Mouse (Mus musculus): Measurements from ENCODE around the gene Gm10577.
A peak's percentile ranks its signal among the peaks of the same experiment; 100 is the strongest.

Gm10577 gene

DNA sequence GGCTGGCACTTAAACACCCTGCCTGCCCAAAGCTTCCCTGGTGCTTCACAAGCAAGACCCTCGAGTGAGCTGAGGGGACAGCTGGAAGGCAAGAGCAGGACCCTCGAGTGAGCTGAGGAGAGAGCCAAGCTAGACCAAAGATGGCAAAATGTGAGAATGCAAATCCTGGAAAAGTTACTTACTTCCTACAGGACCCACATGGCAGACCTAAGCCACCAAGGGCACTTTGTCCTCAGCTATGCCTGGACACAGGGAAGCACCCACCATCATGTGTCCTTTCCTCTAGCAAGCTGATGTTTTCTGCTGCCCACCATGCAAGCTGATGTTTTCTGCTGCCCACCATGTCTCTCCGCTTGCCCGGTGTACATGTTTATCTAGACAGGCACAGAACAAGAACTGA, at the start of gene Gm10577:
Gm10577 (minus strand) TSS at position 101 of the 400 bp plus-strand sequence.
- no peak for DNase-seq (ENCODE audit: low spot score)

DNA sequence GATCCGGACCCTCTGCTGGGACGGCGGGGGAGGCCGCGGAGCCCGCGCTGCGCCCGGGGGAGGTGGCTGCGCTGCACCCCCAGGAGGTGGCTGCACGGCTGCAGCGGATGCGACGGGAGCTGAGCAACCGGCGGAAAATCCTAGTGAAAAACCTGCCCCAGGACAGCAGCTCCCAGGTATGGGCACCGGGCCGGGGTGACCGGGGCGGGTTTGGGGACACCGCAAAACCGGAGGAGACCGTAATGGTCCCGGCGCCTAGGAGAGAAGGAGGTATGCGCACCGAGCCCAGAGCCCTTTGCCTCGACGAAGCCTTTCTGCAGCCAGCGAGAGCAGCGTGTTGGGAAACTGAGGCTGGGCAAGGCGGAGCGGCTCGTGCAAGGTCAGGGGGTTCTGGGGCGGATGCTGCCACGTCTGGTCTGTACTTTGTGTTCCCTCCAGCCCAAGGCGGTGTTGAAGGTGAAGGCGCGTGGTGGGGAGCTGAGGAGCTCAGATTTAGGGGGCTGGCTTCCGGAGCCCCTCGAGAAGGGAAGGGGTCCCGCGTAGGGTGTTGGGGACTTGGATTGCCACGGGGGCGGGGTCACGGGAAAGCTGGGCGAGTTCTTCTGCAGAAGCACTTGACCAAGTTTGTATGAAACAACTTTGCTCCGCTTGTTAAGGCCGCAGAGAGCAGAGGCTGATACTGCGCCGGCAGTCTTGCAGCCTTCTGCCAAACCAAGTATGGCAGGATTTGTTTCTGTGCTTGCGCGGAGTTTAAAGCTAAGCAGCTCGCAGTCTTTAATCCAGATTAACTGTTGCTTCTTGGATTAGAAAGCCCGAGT, 48.9 kb upstream of the Gm10577 start:
- peak; percentile 44 for DNase-seq (ENCODE audit: low spot score)

DNA sequence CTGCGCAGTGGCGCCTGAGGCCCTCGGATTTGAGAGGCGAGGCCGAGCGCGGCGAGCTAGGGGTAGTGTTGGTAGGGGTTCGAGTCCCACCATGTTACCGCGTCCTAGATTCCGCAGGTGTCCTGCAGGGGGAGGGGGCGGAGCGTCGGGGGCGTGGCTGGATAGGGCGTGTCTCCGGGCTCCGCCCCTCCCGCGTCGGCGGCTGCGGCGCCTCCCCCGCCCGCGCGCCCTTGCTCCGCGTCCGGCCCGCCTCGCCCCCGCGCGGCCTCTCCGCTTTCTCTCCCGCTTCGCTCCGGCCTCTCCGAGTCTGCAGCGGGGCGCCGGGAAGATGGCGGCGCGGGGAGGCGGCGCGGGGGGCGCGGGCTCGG, 48.3 kb upstream of the Gm10577 start, which contains the start of gene Raver2:
Raver2 (plus strand) TSS at position 198 of the 368 bp plus-strand sequence.
- peak; percentile 75 for DNase-seq (ENCODE audit: low spot score)

DNA sequence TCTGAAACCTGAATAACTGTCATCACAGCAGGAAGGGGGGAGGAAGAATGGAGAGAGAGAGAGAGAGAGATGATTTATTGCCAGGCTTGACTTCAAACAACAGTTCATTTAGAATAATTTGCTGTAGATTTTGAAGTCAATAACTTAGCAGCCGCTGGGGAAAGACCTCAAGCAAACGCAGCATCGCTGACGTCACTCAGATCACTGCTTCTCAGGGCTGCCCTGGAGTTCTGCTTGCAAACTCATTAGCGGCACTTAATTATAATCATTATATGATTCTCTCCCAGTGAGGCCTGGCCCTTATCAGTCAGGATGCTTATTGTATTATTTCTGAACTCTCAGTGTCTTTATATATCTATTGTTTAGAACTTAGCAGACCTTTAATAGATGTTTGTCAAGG, 45.9 kb upstream of the Gm10577 start:
- no peak for DNase-seq (ENCODE audit: low spot score)

DNA sequence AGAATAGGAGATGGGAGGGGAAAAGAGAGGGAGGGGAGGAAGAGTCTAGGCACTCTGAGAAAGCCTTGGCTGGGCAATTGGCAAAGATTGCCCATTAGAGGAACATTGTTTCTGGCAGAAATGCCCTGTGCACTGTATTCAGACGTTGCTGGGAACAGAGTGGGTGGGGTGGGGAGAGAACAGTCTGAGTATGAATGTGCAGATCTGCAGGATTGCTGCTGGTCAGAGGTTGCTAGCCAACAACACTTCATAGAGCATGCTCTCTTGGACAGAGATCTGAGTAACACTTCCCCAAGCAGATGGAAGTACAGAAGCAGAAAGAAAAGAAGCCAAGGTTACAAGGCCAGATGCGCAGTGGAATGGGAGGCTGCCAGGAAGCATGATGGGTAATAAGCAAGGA, 41.6 kb upstream of the Gm10577 start:
- peak; percentile 26 for DNase-seq (ENCODE audit: low spot score)

DNA sequence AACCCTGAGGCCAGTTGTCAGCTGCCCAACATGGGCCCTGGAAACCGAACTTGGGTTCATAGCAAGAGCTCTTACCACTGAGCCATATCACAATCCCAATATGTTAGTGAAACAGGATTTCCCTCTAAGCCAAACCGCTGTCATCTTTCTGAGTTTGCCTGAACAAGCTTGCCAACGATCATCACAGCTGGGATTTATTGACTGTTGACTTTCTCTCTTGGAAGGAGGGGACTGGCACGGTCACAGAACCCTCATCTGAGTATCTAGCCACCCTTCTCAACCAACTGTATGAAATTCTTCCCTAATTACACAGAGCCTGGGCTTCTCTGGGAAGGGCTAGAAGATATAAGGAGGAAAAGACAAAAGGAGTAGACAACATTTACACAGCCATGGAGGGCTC, 26.1 kb upstream of the Gm10577 start:
- DNase-seq (ENCODE audit: low spot score) = no peak

DNA sequence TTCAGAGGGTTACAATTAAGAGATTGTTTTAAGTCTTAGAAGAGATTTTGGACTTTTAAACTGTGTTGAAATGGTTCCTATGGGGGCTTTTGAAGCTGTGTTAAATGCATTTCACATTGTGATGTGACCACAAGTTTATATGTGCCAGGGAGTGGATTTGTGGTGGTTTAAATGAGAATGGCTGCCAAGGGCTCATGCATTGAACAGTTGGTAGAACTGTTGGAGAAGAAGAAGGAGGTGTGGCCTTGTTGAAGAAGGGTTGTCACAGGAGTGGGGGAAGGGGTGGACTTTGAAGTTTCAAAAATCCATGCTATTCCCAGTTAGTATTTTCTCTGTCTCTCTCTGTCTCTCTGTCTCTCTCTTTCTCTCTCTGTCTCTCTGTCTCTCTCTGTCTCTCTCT, 23.7 kb upstream of the Gm10577 start:
- DNase-seq (ENCODE audit: low spot score) = no peak

DNA sequence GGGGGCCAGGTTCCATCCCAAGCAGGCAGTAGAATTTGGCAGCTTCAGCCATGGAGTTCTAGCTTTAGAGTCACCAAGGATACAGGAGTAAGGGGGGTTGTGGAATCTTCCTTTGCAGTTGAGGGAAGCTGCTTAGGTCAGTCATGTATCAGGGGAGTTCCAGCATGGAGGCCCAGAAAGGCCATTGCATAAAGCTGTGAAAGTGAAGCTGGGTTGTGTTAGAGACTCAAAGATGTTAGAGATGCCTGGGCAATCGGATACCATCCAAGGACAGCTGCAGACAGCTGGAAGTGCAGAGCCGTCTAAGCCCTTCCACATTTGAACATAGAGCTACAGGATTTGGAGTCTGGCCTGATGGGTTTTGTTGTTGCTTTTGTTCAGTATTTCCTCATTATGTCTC, 23.2 kb upstream of the Gm10577 start:
- no peak for DNase-seq (ENCODE audit: low spot score)

DNA sequence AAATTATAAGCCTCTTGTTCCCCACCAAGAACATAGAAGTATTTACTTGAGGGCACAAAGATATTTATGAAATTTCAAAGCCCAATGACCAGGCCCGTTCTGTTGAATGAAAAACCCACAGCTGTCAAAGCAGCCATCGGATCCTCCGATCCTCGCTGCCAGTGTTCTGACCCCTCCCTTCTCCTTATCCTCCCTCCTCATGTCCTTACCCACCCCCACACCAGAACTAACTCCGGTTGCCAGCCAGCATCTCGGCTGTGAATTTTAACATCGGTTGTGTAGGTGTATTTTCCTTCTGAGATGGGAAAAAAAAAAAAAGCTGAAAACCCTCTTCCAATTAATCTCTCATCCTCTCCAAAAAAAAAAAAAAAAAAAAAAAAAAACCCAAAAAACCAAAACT, 16.7 kb upstream of the Gm10577 start:
- no peak for DNase-seq (ENCODE audit: low spot score)

DNA sequence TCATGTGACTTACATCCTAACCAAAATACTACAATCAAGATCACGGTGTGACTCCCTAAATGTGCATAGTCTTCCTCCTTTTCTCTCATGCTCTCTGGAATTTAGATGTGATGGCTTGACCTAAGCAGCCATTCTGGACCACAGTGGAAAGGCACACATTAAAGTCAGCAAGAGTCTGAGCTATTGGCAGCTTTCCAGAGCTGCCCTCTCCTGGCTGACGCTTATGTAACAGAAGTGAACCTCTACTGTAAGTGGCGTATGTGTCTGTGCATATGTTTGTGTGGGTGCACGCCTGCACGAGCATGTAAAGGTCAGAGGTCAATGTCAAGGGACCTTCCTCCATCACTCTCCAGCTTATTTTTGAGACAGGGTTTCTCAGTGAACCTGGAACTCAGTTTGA, 14.6 kb upstream of the Gm10577 start:
- DNase-seq (ENCODE audit: low spot score) = no peak

DNA sequence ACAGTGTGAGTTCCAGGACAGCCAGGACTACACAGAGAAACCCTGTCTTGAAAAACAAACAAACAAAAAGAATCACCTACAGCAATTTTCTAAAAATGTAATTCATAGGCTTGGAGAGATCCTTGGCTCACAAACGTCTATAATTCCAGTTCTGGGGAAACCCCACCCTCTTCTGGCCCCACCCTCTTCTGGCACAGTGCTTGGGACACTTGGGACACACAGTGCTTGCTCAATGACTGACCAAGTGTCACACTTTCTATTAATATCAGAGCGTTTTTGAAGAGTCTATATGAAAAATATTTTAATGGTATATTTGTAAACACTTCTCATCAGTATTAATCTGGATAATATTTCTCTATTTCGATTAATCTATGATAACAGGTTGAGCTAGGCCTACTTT, 12.6 kb upstream of the Gm10577 start:
- DNase-seq (ENCODE audit: low spot score) = no peak

DNA sequence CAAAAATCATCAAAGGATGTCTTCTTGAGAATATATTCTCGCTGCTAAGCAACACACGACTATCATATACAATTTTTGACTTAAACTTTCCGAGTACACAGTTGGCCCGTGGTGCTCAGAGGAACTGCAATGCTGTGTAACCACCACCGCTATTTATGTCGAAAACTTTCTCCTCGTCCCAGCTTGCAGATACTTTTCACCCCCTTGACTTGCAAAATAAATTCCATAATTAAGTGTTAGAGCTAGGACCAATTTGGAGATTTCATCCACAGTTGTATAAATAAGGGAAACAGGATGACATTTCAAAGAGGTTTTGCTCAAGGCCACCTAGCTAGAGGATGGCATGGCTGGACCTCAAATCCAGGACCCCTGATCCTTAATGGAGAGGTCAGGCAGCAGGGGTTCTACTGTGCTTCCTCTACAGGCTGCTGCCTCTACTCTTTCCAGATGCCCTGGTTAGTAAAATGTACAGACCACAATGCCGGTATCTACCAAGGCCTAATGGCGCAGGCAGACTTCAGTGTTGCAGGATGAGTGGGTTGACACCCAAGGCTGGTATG, 7.4 kb upstream of the Gm10577 start:
- no peak for DNase-seq (ENCODE audit: low spot score)

DNA sequence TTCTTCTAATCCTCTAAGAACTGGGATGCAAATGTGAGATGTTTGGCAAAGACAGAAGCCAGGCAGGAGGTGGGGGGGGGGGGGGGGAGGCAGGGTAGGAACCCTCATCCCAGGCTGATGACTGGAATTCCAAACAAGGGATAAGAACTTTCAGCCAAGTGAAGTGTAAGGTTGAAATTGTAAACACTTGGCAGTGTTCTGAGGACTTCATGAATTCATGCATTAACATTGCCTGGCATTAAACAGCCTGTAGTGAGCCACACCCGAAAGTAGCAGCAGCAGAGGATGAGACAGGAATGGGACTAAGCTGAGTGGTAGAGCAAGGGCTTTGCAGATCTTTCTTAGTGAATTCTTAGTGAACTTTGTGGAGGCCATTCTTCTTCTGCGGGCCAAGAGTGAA, 6.5 kb upstream of the Gm10577 start:
- no peak for DNase-seq (ENCODE audit: low spot score)

DNA sequence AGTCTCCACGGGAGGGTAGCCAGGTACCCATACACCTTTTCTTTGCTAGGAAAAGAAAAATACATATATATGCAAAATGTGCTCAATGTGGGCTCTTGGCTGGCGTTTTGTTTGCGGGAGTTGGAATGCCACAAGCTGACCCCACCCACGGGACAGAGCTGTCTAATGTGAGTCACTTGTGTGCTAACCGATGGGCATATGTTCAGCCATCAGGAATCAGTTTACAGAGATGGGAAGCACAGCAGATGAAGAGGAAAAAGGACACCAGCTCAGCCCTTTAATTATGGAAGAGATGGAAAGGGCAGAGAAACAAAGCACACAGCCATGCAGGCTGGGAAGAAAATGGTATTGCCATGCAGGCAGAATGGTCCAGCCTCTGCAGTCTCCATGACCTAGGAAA, 6.1 kb upstream of the Gm10577 start:
- no peak for DNase-seq (ENCODE audit: low spot score)

DNA sequence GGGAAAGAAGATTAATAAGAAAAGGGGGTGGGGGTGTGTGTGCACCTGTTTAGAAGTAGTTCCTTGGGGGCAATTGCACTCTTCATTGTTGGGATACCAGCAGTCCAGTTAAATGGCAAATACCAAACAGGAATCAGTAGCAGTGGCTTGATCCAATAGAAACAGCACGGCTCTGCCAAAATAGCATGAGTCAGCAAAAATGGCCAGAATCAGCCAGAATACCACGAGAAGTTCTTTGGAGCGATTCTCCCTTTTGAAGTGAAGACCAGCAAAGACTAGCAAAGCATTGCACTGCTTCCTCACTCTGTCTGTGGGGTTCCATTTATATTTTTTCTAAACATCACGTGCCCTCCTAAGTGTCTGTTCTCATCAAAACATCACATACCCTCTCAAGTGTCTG, 2.7 kb downstream of the Gm10577 start:
- no peak for DNase-seq (ENCODE audit: low spot score)

DNA sequence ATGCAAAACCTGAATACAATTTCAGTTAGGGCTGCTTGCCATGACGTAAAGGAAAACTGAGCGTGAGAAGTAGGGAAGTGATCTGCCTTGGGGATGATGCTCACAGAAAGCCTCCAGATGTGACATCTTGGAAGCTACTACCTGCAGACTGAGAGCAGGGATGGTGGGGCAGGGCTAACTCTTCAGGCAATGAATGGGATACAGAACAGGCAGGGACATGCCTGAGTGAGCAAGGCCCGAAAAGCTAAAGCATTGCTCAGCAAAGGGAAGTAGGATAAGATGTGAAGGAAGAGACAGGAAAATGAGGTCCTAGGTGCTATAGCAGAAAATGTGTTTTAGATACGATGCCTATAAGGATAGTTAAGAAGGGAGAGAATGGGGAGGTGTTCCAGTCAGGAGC, 11.4 kb downstream of the Gm10577 start:
- DNase-seq (ENCODE audit: low spot score) = no peak

DNA sequence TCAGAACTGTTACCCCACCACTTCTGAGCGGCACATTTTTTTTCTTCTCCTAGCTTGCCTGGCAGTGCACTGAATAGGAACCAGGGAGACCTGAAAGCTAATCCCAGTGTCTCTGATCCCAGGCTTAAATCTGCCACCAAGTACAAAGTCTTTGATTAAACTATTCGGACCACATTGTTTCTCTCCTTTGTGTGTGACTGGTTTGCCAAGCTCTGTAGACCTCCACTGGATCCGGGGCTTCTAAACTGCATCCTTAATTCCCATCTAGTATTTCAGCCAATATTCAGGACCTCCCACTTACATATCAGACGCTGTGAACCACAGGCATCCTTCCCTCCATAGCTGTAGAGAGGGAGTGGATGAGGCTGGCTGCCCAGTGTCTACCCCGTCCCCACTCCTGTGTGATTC, 12.1 kb downstream of the Gm10577 start:
- no peak for DNase-seq (ENCODE audit: low spot score)

DNA sequence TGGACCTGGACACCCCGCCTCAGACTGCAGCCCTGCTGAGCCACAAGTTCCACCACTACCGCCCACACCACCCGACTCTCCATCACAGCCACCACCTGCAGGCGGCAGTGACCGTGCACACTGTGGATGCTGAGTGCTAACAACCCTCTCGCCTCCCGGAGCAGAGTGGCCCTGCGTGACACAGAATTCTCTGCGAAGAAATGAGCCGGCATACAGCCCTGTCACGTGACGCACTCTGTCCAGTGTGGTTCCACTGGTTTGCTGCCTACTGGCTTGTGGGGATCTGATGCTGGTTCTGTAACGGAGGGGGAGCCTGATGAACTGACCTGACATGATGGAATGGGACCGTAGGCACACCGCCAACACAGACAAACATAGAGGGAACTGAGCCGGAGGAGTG, 17.5 kb downstream of the Gm10577 start:
- DNase-seq (ENCODE audit: low spot score) = no peak

DNA sequence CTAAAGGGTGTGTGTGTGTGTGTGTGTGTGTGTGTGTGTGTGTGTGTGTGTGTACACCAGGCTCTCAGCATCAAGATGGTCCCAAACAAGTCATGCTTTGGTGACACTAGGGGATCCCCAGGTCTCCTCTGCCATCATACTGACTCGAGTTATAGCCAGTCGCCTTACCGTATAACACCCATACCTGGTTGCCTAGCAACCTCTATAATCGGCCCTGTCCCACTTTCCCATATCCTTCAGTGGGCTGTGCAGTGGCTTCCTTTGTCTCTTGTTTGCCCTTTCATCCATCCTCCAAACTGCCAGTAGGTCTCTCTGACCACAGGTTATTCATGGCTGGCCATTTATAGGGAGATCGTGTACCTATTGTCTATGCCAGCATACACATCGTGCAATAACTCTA, 19.4 kb downstream of the Gm10577 start:
- no peak for DNase-seq (ENCODE audit: low spot score)

DNA sequence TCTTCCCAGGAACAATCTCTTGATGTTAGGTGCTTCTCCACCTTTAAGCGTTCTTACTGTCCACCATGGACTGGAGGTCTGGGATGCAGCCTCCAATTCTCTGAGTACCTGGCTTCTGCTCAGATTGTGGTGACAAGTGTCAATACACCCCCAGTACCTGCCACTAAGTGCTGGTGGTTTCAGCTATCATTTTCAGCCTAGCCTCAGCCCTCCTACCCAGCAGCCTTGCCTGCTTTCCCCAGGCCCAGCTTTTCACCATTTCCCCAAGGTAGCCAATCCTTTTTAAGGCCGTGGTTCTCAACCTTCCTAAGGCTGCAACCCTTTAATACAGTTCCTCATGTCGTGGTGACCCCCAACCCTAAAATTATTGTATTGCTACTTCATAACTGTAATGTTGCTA, 19.9 kb downstream of the Gm10577 start:
- DNase-seq (ENCODE audit: low spot score) = no peak

DNA sequence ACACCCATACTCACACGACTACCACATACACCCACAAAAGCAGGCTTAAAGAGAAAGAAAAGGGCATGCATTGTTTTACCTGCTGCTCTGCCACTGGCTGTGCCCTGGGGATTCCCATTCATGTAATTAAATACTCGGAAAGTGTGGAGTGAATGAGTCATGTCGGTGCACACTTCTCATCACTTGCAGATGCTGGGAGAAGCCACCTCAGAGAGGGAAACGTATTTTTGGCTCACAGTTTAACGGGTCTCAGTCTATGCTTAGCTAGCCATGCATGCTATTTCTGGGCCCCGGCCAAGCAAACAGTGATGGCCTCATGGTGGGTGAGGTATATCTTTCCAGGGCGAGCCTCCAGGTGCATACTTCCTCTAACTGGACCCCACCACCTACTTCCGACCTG, 21.6 kb downstream of the Gm10577 start:
- no peak for DNase-seq (ENCODE audit: low spot score)

DNA sequence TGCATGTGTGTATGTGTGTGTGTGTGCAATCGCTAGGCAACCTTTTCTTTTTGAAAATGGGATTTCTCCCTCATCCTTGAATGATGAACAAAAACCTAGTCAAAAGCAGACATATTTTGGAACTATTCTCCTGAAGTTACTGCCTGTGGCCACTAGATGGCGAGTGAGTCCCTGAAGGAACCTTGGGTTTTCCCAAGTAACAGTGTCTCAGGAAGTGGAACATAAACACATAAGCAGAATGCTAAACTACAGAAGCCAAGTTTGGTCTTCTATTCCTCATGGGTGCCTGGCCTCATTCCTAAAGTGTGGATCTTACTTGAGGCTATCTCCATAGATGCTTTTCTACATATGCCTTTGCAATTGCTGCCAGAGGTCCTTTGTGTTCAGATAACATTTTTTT, 22.4 kb downstream of the Gm10577 start:
- DNase-seq (ENCODE audit: low spot score) = peak; percentile 11

DNA sequence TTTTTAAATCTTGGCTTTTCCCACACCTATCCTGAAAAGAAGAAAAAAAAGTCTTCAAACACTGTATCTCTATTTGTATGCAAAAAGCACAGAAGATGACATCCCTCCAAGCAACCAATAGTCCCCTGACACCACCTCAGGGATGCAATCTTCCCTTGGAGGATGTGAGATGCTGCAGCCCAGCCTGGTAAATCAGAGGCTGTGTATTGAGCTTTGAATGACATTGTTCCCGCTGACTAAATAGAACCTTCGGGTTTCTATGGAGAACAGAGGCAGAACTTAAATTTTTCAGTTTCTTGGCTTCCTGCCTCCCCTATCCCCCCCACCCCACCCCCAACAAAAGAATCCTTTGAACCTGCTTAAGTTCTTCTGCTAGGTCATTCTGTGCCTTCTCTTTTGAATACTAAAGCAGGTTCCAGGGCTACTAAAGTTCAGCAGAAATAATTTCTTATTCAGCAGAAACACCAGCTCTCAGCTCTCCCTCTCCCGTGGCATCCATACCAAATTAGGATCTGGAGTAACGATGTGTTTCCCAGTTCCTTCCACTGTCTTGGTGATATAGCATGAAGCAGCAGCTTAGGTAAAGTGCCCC, 24.3 kb downstream of the Gm10577 start:
- no peak for DNase-seq (ENCODE audit: low spot score)

DNA sequence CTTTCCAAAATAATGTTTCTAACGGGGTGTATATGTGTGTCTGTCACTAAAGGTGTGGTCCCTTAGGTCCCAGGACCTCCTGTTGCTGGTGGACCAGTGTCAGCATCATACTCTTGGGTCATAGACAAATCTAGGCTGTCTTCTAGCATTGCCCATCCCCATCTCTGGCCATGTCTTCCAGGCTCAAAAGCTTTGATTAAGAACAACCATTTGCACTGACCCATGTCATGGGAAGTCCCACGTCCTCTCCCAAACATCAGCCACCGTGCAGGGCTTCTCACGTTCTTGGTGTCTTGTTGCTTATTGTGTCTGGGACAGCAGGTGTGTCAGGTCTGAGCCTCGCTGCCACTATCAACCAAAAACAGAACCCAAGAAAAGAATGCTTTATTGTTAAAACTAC, 24.9 kb downstream of the Gm10577 start:
- DNase-seq (ENCODE audit: low spot score) = no peak
